Mouse (Mus musculus) bone marrow macrophage, adult 2 months (primary cell): ENCODE data around the gene Kcnj2.

Source experiments
- CTCF ChIP-seq: IDR thresholded peaks from 2 replicates; pipeline ENCODE4 v1.5.1; 2012; ENCODE audit warnings: low read depth, mild to moderate bottlenecking, low read length, moderate library complexity
- POLR2A ChIP-seq: IDR thresholded peaks from 2 replicates; pipeline ENCODE4 v1.6.1; 2012; ENCODE audit warnings: mild to moderate bottlenecking, low read depth, low read length, borderline replicate concordance

DNA sequence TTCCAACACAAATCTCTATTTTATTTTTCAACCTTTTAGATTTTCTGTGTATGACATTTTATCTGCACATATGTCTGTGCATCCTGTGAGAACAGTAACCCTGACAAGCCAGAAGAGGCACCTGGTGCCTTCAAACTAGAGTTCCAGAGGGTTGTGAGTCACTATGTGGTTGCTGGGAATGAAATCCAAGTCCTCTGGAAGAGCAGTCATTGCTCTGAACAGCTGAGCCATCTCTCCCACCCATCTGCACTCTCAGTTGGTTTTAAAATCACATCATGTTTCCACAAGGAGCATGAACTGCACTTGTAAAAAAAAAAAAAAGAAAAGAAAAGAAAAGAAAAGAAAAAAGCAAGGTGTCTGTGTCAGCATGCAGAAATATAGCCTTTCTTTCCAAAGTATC is 6.5 kb upstream of the Kcnj2 start:
- no peak for TF ChIP-seq POLR2A
- no peak for TF ChIP-seq CTCF
